Mouse (Mus musculus): ENCODE data around the gene Acsl1.

Gene Acsl1

GRCm38 (mm10) chr8:46475942-46476341, 5.1 kb downstream of the Acsl1 start:
- DNase-seq (ENCODE audit: low spot score) = no peak

GRCm38 (mm10) chr8:46477747-46478458, 7.1 kb downstream of the Acsl1 start:
- no peak for DNase-seq (ENCODE audit: low spot score)

GRCm38 (mm10) chr8:46478783-46479182, 7.9 kb downstream of the Acsl1 start:
- no peak for DNase-seq (ENCODE audit: low spot score)

- DNase-seq (ENCODE audit: low spot score) = no peak
These were observed 9.1 kb downstream of the Acsl1 start for GRCm38 (mm10) chr8:46479794-46480532.

GRCm38 (mm10) chr8:46480533-46480900, 9.7 kb downstream of the Acsl1 start:
- no peak for DNase-seq (ENCODE audit: low spot score)

- DNase-seq (ENCODE audit: low spot score) = no peak
These were observed 11.9 kb downstream of the Acsl1 start for GRCm38 (mm10) chr8:46482771-46483170.

- no peak for DNase-seq (ENCODE audit: low spot score)
These were observed 12.4 kb downstream of the Acsl1 start for GRCm38 (mm10) chr8:46483247-46483646.

GRCm38 (mm10) chr8:46484077-46484476, 13.2 kb downstream of the Acsl1 start:
- DNase-seq (ENCODE audit: low spot score) = no peak

GRCm38 (mm10) chr8:46484931-46485463, 14.2 kb downstream of the Acsl1 start:
- DNase-seq (ENCODE audit: low spot score) = no peak

GRCm38 (mm10) chr8:46488085-46488561, 17.3 kb downstream of the Acsl1 start:
- no peak for DNase-seq (ENCODE audit: low spot score)

- no peak for DNase-seq (ENCODE audit: low spot score)
These were observed 18.4 kb downstream of the Acsl1 start for GRCm38 (mm10) chr8:46489196-46489595.

- DNase-seq (ENCODE audit: low spot score) = no peak
These were observed 19.4 kb downstream of the Acsl1 start for GRCm38 (mm10) chr8:46490250-46490649.

- DNase-seq (ENCODE audit: low spot score) = no peak
These were observed 20.0 kb downstream of the Acsl1 start for GRCm38 (mm10) chr8:46490821-46491220.

- DNase-seq (ENCODE audit: low spot score) = no peak
These were observed 22.8 kb downstream of the Acsl1 start for GRCm38 (mm10) chr8:46493495-46494170.

GRCm38 (mm10) chr8:46496852-46497251, 26.0 kb downstream of the Acsl1 start:
- no peak for DNase-seq (ENCODE audit: low spot score)

- no peak for DNase-seq (ENCODE audit: low spot score)
These were observed 26.6 kb downstream of the Acsl1 start for GRCm38 (mm10) chr8:46497314-46498011.

- DNase-seq (ENCODE audit: low spot score) = peak; percentile 42
These were observed 28.7 kb downstream of the Acsl1 start for GRCm38 (mm10) chr8:46499376-46500061.

- no peak for DNase-seq (ENCODE audit: low spot score)
These were observed 31.7 kb downstream of the Acsl1 start for GRCm38 (mm10) chr8:46502333-46503071.

- DNase-seq (ENCODE audit: low spot score) = no peak
These were observed 32.3 kb downstream of the Acsl1 start for GRCm38 (mm10) chr8:46503072-46503695.

- no peak for DNase-seq (ENCODE audit: low spot score)
These were observed 33.4 kb downstream of the Acsl1 start for GRCm38 (mm10) chr8:46504196-46504595.

All from retina, embryonic 14.5 days (tissue).